Mouse (Mus musculus) brain, embryonic 14.5 days (tissue): ENCODE data around the gene Xylt1.

ENCODE experiments used
- CTCF ChIP-seq: fragments of 200-500 bp; IDR thresholded peaks from 2 replicates; pipeline ENCODE4 v1.5.1; 2012; ENCODE audit warnings: inconsistent platforms, mild to moderate bottlenecking, moderate library complexity, borderline replicate concordance; ENCODE audit not compliant: insufficient read depth, insufficient read length; ENCODE audit errors: extremely low read depth
- POLR2A ChIP-seq: fragments of 200-500 bp; IDR thresholded peaks from 2 replicates; pipeline ENCODE4 v1.6.1; 2012; ENCODE audit warnings: mild to moderate bottlenecking, inconsistent platforms, borderline replicate concordance; ENCODE audit not compliant: poor library complexity, insufficient read depth, insufficient read length, severe bottlenecking; ENCODE audit errors: extremely low read depth

DNA sequence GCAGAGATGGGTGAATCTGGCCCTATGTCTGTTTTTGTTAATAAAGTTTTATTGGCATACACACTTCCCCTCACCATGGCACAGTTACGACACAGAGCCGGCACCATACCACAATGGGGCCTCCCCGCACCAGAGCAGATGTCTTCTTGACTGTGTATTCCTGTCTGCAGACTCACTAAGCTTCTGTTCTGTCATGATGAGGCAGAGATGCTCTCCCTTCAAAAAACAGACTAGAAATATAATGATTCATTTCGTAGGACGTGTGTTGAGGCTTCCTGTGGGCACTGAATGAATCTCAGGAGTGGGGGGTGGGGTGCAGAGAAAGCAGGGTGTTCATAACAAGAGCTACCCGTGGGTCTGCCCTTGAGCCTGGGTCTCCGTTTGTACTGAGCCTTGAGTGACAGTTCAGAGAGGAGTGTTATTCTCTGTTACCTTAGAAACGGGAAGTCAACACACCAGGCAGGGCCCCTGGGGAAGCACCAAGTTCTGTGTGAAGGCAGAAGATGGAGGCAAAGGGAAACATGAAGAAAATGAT, 48.0 kb downstream of the Xylt1 start:
- TF ChIP-seq CTCF (no peak), POLR2A (no peak)
